Mouse (Mus musculus): ENCODE results near the gene Ykt6.
"Not testable (repeated sequence)": the region's sequence is repeated elsewhere in the genome, so short reads cannot be mapped to it uniquely, and the experiment has no call there.

The Ykt6 gene

DNA sequence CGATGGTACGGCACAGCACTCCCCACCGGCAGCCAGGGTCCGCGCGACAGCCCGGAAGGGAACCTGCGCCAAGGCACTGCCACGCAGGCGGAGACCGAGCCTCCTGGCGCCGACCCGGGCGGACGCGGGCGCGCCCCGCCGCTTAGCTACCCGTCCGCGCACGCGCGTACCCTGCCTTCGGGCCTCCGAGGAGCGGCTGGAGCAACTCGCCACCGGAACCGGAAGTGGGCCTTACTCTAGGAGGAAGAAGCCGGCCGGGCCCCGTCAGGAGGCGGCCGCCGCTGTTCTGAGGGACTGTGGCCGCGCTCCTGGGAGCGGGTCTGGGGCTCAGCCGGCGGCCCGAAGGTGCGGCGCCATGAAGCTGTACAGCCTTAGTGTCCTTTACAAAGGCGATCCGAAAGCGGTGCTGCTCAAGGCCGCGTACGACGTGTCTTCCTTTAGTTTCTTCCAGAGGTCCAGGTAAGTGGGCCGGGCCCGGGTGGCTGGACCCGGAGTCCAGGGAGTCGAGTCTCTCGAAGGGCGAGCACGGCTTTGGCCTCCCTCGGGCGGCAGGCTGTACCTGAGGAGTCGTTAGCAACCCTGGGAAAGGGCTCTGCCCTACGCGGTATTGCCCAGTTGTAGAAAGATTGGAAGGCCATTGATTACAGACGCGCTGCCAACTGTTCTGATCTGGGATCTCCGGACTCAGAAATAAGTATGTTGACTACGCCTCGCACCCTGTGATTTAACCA, at the start of gene Ykt6:
Ykt6 (plus strand) TSS at position 148 of the 731 bp plus-strand sequence.
- peak; percentile 92 for DNase-seq (ENCODE audit: low spot score)

DNA sequence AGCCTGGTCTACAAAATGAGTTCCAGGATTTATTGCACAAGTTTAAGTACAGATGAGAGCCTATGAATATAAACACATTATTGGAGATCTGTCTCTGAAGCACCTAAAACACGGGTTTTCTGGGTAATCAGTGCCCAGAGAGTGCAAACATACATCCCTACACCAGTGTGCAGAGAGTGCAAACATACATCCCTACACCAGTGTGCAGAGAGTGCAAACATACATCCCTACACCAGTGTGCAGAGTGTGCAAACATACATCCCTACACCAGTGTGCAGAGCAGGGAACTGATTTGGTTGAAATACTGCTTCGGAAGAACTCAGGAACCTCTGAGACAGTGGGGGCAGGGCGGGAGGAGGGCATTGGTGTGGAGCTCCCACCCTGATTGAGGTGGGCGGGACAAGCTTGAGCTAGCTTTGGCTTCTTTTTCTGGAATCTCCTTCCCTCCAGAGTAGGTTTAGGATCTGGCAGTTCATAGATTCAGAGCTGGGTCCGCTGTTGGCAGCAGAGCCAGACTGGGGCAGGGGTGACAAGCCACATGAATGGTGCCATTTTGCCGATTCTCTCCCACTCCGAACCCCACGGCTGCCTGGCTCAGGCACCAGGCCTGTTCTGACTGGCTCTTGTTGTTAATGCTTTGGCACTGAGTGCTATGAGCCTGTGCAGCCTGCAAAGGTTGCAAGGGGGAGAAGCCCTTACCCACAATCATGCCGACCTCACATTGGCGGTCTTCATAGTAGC, 49.5 kb upstream of the Ykt6 start:
- DNase-seq (ENCODE audit: low spot score): no peak

DNA sequence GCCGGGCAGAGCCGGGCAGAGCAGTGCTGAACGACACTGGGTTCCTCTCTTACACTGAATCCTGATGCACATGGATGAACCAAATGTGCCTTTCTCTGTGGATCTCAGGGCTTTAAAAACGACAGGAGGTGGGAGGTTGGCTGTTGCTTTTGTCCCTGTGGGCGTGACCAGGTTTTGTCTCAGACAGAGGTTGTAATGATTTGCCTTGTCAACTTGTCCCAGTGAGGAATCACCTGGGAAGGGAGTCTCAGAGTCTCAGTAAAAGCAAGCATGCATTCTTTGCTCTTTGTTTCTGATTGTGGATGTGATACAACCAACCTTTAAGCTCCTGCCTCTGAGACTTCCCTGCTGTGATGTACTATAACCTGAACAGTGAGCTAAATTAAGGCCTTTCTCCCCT, 48.4 kb upstream of the Ykt6 start:
- no peak for DNase-seq (ENCODE audit: low spot score)

DNA sequence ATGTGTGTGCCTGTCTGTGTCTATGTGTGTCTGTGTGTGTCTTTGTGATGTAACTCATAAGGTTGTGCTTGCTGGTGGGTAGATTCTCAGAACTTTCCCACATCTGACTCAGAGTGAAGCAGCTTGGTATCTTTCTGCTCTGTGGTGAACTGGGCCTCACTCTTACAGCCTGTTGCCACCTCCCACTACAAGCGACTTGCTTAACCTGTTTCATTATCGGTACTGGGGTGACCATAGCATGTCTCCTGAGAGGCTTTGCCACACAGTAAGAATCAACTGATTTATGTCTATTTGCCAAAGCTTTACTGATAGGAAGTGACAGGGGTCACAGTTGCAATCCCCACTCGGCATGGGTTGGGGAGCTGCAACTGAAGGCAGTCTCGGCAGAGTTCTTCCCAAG, 46.9 kb upstream of the Ykt6 start:
- DNase-seq (ENCODE audit: low spot score): no peak

DNA sequence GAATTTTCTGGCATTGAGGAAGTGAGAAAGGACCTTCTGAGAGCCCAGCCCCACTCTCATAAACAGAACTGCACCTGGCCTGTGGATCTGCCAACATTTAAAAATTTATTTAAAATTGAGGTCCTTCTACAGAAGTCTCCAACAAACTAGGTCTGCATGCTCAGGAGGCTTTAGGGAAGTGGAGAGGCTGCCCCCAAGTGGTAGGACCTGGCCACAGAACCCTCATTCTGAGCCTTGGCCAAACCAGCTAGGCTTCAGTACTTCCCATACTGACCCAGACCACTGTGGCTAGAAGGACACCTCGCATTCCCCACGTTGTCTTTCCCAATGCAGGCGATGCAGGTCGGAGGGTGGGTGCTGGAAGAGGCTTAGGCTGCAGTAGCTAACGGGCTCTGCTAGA, 42.9 kb upstream of the Ykt6 start:
- peak; percentile 31 for DNase-seq (ENCODE audit: low spot score)

DNA sequence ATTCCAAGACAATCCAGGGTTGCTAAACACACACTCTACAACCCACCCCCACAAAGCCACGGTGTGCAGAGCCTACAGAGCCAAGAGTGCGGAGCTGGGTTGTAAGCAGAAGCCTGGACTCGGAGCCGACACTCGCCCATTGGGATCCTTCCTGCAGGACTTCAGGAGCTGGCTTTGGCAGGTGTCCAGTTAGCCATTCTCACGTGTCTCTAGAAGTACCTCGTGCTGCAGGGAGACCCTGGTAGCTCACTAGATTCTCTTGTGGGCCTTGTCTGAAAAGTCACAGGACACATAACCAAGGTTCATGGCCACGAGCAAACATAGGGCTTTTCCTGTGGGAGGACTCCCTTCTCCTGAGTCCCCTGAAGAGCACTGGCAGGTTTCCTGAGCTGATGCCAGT, 42.2 kb upstream of the Ykt6 start:
- DNase-seq (ENCODE audit: low spot score): no peak

DNA sequence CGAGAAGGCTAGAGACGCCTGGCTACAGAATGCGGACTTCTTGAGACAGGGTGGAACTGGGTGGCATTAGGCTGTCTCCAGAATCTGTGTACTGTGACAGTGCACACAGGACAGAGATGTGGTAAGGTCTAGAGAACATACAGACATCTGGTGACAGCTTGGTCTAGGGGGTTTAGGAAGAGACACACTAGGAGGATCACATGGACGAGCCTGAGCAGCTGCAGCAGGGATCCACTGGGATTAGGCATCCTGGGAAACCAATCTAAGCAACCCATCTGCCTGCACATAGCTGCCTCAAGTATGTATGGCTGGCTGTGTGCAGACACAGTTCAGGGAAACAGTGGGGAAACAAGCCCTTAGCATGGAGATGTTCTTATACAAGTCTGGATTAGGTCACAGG, 41.6 kb upstream of the Ykt6 start:
- DNase-seq (ENCODE audit: low spot score): no peak

DNA sequence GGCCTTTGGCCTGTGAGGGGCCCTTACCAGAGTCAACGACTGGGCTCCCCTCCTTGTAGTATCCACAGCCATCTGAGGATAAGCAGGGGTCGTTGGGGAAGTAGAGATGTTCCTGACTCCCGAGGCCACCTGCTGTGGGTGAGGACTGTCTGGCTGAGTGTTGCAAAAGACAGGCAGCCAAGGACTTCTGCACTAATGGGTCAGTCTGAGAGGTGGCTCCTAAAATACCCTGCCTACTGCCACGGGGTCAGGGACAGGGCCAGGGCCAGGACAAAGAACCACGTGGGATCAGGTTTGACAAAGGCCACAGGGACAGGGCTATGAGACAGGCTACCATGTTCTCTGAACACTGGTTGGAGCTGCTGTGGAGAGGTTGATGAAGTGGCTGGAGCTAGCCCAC, 40.6 kb upstream of the Ykt6 start:
- no peak for DNase-seq (ENCODE audit: low spot score)

DNA sequence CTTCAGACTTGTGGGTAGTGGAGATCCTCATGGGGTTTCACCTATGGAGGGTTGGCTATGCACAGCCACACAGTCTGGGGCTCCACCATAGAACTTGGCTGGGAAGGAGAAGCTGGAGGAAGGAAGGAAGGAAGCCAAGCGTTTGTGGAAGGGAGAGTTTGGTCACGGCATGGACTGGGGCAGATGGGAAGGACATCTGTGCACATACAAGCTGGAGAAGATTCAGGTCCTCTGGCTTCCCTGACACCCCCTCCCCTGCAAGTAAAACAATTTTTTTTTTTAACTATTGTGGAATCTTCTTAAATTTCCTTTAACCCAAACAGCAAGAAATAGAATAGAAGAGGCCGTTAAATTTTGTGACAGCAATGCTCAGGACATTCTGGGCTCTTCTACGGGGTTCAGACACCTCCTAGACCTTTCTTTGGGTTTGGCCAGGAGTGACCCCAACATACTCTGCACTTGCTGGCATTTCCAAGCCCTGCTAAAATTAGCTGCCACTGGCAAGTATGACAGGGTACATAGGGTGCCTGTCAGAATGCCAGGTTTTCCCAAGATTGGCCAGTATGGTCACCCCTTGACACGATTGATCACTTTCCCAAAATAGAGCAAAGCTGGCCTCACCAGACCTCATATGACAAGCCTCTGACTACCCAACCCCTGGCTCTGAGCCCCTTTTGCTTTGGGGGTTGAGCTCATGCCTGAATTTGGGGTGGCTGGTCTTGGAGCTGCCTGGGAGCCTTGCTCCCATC, 39.9 kb upstream of the Ykt6 start:
- DNase-seq (ENCODE audit: low spot score): no peak

DNA sequence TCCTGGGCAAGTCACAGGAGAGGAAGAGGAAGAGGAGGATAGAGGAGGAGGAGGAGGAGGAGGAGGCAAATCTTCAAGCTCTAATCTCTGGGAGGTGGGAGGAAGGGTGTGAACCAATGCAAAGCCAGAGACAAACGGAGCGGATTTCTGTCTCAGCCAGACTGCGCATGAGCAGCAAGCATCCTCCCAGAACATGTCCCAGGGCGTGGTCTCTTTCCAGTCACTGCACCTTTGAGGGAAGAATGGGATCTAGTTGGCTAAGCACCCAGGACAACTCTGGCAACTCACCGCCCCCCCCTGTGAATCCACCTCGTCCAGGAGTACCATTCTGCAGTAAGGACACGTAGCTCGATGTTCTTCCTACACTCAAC, 39.3 kb upstream of the Ykt6 start:
- no peak for DNase-seq (ENCODE audit: low spot score)

DNA sequence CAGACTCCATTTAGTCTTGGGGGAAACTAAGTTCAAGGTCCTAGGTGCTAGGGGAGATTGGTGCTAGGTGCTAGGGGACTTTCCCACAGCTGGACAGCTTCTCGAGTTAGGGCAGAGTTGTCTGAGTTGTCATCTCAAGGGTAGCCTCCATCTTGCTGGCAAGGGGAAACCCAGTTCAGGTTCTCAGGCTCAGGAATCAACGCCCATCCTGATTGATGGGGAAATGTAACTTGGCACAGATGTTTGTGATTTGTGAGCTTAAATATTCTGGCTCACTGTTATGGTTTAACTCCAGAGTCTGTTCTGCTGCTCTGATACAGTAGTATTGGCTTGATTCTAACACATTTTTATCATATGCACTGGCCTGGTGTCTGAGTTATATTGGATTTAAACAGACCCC, 37.4 kb upstream of the Ykt6 start:
- no peak for DNase-seq (ENCODE audit: low spot score)

DNA sequence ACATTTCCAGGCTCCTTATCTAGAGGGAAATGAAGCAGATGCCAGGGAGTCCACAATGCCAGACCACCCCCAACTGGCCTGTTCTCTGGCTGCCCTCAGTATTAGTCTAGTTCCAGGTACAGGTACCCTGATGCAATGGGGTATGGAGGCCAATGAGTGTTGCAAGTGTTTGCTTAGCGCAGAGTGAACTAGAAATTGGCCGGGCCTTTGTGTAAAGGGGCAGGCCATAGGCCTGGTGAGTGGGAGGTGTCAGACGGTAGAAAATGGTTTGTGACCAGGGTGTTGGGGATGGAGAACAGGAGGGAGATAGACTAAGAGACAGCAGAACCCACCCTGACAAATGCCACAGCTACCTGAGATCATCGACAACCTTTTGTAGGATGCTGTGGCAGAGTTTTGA, 35.9 kb upstream of the Ykt6 start:
- DNase-seq (ENCODE audit: low spot score): no peak

DNA sequence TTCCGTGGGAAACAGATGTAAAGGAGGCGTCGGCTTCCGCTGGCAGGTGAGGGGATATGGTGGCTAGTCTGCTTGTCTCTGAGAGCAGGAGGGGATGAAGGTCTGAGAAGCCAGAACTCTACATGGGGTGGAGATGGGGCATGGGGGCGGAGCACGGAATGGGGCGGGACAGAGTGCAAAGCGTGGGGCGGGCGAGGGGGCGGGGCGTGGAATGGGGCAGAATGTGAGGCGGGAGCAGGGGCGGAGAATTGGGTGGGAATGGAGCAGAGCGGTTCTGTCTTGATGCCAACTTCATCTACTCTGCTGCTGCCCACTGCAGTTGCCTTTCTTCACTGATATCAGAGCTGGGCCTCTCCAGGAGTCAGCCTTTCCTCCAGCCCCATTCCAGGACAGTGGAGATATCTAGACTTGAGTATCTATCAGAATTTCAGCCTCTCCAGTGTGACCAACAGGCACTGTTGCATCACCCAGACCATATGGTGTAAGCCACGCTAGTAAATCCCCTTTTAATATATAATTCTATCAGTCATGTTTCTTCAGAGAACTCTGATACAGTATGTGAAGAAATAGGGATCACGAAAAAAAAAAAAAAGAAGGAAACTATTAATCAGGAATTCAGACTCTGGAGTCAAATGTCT, 35.1 kb upstream of the Ykt6 start:
- no peak for DNase-seq (ENCODE audit: low spot score)

DNA sequence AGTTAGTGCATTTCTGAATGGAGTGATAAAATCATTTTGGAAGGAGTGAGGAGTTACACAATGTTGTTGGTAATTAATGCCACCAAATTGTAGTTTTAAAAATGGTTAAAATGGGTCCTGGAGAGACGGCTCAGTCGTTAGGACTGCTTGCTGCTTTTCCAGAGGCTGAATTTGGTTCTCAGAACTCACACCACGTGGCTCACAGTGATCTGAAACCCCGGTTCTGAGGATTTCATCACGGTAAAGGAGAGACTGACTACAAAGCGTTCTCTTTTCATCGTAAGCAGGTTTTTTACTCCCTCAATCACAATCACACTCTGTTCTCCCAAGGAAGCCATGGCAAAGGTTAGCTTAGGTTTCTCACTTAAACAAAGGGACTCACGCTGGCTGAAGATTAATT, 30.8 kb upstream of the Ykt6 start:
- DNase-seq (ENCODE audit: low spot score): no peak

DNA sequence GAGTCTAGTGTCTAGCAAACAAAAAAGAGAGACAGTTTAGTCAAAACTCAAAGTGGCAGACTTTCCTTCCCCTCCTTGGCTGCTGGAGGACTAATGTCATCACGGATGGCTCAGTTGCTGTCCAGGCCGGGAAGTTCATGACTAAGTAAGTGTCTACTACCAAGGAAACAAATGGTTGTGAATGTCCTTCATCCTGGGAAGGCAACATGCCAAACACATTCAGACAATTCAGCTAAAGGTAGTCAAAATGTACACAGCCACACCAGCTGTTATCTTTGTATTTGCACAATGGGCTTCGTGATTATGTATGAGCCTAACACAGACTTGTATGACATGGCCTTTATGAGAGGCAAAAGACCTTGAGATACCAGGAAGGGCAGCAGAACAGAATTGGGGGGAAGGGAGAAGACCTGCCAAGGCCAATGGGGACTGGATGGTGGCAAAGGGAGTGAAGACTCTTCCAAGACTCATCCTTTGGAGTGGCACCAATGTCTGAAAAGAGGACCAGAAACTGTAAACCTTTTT, 28.7 kb upstream of the Ykt6 start:
- DNase-seq (ENCODE audit: low spot score): no peak

DNA sequence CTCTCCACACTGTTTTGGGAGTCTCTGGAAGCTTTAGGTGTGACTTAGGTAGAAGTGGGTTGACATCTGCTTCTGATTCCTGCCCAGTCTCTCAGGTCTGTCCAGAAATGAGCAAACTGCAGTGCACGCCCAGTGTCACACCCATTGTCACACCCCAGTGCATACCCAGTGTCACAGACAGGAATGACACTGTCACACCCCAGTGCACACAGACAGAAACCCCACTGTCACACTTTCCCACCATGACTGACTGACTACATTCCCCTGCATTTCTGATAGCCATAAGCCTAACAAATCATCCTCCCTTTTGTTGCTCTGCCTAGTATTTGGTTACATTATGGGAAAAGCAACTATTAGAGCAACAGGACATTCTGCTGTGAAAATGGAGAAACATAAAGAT, 24.9 kb upstream of the Ykt6 start:
- no peak for DNase-seq (ENCODE audit: low spot score)

DNA sequence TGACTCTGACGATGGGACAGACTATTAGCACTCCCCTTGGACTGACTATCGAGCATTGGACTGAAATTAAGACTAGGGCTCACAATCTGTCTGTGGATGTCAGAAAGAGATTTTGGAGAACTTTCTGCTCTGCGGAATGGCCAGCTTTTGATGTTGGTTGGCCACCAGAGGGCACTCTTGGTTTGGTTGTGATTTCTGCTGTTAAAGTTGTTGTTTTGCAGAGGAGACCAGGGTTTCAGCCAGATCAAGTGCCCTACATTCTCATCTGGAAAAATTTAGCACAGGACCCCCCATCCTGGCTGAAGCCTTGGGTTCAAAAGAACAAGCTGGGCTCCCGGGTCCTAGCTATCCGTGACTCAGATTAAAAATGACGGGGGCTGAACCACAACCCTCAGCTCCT, 23.5 kb upstream of the Ykt6 start:
- DNase-seq (ENCODE audit: low spot score): not testable (repeated sequence)

DNA sequence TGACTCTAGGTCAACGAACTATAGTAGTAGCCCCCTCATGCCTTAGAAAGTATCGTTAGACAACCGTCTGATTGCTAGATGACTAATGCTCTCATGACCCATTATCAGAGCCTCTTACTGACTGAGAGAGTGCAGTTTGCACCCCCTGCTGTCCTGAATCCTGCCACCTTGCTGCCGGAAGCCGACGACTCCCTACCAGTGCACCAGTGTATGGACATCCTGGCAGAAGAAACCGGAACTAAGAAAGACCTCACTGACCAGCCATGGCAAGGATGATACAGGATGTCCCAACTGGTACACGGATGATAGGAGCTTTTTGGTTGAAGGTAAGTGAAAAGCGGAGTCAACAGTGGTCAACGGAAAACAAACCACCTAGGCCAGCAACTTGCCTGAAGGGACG, 21.0 kb upstream of the Ykt6 start:
- DNase-seq (ENCODE audit: low spot score): not testable (repeated sequence)

DNA sequence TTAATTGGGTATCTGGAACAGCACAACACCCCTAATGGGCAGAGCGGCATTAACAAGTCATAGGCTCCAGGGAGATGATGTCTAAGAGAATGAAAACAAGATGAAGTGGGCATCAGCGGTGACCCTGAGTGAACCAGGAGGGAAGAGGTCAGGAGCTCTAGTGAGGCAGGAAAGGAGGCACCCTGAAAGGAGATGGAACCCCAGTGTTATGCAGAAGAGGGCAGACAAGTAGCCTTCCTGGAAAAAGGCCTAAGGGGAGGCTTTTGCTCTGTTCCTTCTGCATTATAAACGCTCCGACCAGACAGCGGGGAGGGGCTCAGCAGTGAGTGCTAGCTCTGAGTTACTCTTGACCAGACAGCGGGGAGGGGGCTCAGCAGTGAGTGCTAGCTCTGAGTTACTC, 12.5 kb upstream of the Ykt6 start:
- no peak for DNase-seq (ENCODE audit: low spot score)

DNA sequence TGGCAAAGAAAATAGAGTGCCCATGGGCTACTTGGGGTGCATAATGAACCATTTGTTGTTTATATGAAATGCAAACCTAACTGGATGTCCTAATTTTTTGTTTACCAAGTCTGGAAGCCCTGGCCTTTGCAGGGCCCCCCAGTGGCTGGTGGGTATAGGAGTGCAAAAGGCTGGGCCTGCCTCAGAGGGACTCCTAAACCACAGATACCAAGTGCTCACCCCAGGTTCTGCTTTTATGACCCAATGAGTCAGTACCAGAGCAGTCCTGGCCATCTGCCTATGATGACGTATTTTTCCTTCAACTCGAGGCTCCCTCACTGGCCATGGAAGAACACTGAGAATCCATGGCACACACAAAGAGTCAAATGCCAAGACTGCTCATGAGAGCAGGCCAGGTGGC, 10.4 kb upstream of the Ykt6 start:
- DNase-seq (ENCODE audit: low spot score): no peak

DNA sequence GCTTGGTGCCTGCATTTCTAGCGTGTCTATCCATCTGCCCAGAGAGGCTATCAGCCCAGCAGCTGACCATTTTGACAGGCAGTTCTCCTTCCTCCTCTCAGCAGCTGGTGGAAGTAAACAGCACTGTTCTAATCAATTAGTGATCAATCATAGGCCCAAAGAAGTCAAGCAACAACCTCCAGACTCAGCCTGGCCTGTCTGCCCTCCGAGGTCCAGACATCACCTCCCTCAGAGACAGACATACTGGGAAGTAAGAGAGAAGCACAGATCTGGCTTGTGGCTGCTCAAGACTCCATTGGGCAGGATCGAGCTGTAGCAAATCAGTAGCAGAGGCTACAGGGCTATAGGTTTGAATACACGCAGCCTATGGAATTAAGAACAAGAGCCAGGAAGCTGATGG, 7.7 kb upstream of the Ykt6 start:
- no peak for DNase-seq (ENCODE audit: low spot score)

DNA sequence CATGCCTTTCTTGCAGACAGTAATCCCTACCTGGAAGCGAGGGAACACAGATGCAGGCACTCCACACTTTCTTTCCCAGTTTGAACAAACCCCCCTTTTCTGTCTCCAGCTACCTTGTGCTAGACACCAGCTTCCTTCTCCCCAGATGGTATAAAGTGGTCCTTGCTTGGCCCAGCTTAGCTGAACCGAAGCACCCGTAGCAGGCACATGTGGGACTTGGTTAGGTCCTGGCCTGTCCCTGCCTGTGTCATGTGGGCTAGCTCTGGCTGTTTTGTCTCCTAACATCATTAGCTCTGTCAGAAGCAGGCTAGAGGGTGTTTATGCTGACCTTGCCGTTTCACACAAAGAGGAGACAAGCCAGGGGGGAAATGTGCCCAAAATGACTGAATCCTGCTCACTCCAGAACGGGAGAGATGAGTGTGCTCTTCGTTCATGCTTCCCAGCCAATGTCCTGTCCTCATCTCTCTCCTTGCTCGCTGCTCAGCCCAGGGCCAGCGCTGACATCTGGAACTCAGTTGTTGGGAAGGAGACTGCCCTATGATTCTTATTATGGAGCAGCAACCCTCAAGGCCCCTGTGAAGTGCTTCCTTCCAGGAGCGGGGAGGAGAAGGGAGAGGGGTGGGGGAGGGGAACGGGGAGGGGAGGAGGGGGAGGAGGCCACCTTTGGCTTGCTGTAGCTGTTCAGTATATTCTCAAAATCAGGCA, 6.8 kb upstream of the Ykt6 start:
- no peak for DNase-seq (ENCODE audit: low spot score)

Data from yolk sac, embryonic 10.5 days (tissue).